Mouse (Mus musculus): ENCODE results near the gene Slc5a6. TPM values are rescaled to one million over a fixed set of nuclear protein-coding genes. Genes with fewer than 3 reads are reported as not detected.
A peak's percentile ranks its signal among the peaks of the same experiment; 100 is the strongest.

Gene Slc5a6
- polyA plus RNA-seq, 1 experiment = 81.5 TPM

DNA sequence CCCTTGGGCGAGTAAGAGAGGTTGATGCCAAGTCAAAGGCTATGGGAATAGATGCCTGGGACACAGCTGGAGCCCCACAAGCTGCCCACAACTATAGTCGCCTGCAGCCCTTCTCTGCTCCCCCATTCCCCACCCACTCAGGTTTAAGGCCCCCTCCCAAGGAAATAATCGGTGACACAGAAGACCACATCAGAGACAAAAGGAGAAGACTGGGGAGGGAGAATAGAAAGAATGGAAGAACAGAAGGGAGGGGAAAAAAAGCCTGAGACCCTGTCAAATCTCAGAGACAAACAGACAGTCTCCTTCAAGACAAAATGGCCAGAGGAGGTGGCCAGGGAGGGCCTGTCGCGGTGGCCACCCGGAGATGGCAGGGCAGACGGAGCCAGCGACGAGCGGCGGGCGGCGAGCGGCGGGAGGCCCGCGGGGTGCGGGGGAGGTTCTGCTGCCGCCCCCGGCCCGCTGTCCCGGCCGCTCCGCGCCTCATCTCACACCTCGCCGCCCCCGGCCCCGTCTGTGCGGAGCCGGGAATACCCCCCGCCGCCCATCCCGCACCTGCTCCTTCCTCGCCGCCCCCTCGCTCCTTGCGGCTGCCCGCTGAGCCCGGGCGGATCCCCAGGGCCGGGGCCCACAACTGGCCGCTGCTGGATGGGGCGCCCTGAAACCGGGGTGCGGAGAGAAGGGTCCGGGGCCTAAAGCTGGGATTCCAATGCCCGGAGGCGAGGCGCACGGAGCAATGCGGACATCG, 43.7 kb upstream of the Slc5a6 start:
- no peak for DNase-seq
- TF ChIP-seq CTCF (conservative IDR thresholded peaks at IDR 0.05; ENCODE audit: insufficient read depth, insufficient read length, low read depth, low read length) = no peak
- no peak for TF ChIP-seq POLR2A (IDR thresholded peaks at IDR 0.05; ENCODE audit: low read depth, low read length)
- 10% methylated on average over 39 of the region's 53 CpGs for whole genome bisulfite sequencing
- H3K4me1 ChIP-seq (ENCODE audit: control insufficient read depth, insufficient read depth, low read length) = peaks cover 12% of the 10 kb centered on the region; the same call in 1 of the 2 replicates
- no peak overlapping the region for H3K4me3 ChIP-seq (ENCODE audit: insufficient read depth, low read depth, low read length)
- H3K27ac ChIP-seq (ENCODE audit: insufficient read depth, low read depth, low read length) = no peak overlapping the region
- H3K36me3 ChIP-seq (ENCODE audit: control insufficient read depth, insufficient read depth, low read length) = no peaks in the 10 kb centered on the region
- peaks cover 14% of the 10 kb centered on the region for H3K27me3 ChIP-seq (replicated peaks; ENCODE audit: control insufficient read depth, insufficient read depth, low read length)

DNA sequence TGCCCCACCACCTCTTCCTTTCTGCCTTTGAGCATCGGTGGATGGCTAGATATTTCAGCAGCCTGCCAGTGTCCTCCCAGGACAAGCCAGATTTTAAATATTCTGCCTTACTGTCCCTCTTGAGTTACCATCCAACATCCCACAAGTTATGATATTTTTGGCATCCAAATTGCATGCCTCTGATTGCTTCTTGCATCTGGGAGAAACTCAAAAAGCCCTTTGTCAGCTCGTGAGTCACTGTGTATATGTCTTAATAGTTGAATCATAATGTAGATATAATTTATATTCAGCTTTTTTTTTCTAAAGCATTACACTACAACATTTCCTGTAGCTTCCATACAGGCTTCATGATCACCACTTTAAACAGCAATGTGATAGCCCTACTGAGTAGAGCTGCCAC, 38.4 kb upstream of the Slc5a6 start:
- H3K27me3 ChIP-seq (replicated peaks; ENCODE audit: control insufficient read depth, insufficient read depth, low read length) = no peaks in the 10 kb centered on the region
- H3K4me1 ChIP-seq (ENCODE audit: control insufficient read depth, insufficient read depth, low read length) = no peaks in the 10 kb centered on the region
- 75% methylated on average over 2 of the region's 2 CpGs for WGBS
- DNase-seq = no peak
- no peaks in the 10 kb centered on the region for H3K36me3 ChIP-seq (ENCODE audit: control insufficient read depth, insufficient read depth, low read length)
- H3K27ac ChIP-seq (ENCODE audit: insufficient read depth, low read depth, low read length) = no peak overlapping the region
- no peak for TF ChIP-seq POLR2A (IDR thresholded peaks at IDR 0.05; ENCODE audit: low read depth, low read length)
- no peak for TF ChIP-seq CTCF (conservative IDR thresholded peaks at IDR 0.05; ENCODE audit: insufficient read depth, insufficient read length, low read depth, low read length)
- no peak overlapping the region for H3K4me3 ChIP-seq (ENCODE audit: insufficient read depth, low read depth, low read length)

DNA sequence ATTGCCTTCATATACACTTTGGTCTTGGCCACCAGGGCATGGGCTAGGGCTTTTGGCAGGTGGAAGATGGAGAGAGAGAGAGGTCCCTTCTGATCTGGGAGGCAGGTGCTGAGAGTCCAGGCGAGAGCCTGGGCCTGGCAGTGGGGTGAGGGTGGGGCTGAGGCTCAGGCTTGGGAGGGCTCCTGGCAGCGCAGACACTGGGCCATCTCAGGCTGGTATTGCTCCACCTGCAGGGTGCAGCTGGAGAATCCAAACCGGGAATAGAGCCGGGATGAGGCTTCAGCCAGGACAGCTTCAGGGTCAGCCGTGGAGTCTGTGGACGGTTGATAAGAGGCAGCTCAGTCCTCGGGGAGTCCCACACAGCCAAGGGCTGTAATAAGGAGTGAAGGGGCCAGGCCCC, 37.9 kb upstream of the Slc5a6 start:
- H3K27me3 ChIP-seq (replicated peaks; ENCODE audit: control insufficient read depth, insufficient read depth, low read length) = no peaks in the 10 kb centered on the region
- H3K36me3 ChIP-seq (ENCODE audit: control insufficient read depth, insufficient read depth, low read length) = no peaks in the 10 kb centered on the region
- 54% methylated on average over 7 of the region's 7 CpGs for WGBS

DNA sequence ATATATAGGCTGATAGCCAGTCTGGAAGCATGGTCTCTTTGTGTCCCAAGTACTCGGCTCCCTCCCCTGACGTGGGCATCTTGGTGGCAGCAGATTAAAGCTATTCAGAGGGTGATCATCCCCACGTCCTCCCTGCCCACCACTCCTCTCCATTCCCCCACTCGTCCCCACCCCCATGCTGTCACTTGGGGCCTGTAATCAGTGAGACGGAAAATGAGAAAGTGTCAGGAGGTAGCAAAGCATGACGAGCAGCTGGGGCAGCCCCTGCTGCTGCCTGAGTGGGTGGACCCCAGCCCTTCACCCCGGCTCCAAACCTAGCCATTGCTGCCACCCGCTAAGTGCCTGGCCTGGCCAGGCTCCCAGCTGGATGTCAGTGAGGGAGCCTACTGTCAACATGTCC, 35.2 kb upstream of the Slc5a6 start:
- 22% methylated on average over 8 of the region's 8 CpGs for WGBS
- H3K27ac ChIP-seq (ENCODE audit: insufficient read depth, low read depth, low read length) = no peak overlapping the region
- no peaks in the 10 kb centered on the region for H3K27me3 ChIP-seq (replicated peaks; ENCODE audit: control insufficient read depth, insufficient read depth, low read length)
- no peak overlapping the region for H3K4me3 ChIP-seq (ENCODE audit: insufficient read depth, low read depth, low read length)
- H3K36me3 ChIP-seq (ENCODE audit: control insufficient read depth, insufficient read depth, low read length) = no peaks in the 10 kb centered on the region
- no peaks in the 10 kb centered on the region for H3K4me1 ChIP-seq (ENCODE audit: control insufficient read depth, insufficient read depth, low read length)
- TF ChIP-seq POLR2A (IDR thresholded peaks at IDR 0.05; ENCODE audit: low read depth, low read length) (no peak), CTCF (conservative IDR thresholded peaks at IDR 0.05; ENCODE audit: insufficient read depth, insufficient read length, low read depth, low read length) (no peak)
- no peak for DNase-seq

More for the DNA sequence above, 37.9 kb upstream of the Slc5a6 start:
- DNase-seq = no peak
- H3K4me1 ChIP-seq (ENCODE audit: control insufficient read depth, insufficient read depth, low read length) = no peaks in the 10 kb centered on the region
- no peak overlapping the region for H3K4me3 ChIP-seq (ENCODE audit: insufficient read depth, low read depth, low read length)
- TF ChIP-seq CTCF (conservative IDR thresholded peaks at IDR 0.05; ENCODE audit: insufficient read depth, insufficient read length, low read depth, low read length) (no peak), POLR2A (IDR thresholded peaks at IDR 0.05; ENCODE audit: low read depth, low read length) (no peak)
- no peak overlapping the region for H3K27ac ChIP-seq (ENCODE audit: insufficient read depth, low read depth, low read length)

DNA sequence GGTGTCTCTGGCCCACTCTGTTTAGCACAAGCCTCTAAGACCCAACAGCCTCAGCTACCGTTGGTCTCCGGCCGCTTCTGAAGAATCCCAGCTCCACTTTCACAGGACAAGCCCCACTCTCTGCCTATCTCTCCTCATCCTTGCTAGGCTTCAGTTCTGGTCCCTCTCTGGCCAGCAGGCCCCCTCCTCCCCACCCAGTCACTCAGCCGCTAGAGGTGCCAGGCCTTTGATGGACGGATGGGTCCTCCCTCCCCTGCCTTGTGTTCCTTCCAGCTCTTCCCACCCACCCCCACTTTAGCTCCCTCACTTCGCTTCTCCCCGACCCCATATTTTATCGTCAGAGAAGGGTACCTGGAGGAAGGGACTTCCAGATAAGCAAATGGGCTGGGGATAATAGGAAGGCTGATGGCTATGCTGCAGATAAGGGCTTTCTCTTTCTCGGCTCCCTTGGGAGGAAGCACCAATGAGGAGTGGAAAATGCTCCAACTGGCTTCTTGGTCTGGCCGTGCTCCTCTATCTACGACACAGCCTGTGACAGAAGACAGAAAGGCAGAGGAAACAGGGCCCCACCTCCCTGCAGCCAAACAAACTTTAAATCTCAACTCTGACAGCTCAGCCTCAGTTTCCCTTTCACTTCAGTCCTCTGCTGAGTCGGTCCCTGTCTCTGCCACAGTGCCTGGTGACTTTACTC, 34.4 kb upstream of the Slc5a6 start:
- TF ChIP-seq POLR2A (IDR thresholded peaks at IDR 0.05; ENCODE audit: low read depth, low read length) (no peak), CTCF (conservative IDR thresholded peaks at IDR 0.05; ENCODE audit: insufficient read depth, insufficient read length, low read depth, low read length) (no peak)
- no peaks in the 10 kb centered on the region for H3K27me3 ChIP-seq (replicated peaks; ENCODE audit: control insufficient read depth, insufficient read depth, low read length)
- no peak overlapping the region for H3K27ac ChIP-seq (ENCODE audit: insufficient read depth, low read depth, low read length)
- no peak overlapping the region for H3K4me3 ChIP-seq (ENCODE audit: insufficient read depth, low read depth, low read length)
- no peaks in the 10 kb centered on the region for H3K4me1 ChIP-seq (ENCODE audit: control insufficient read depth, insufficient read depth, low read length)
- DNase-seq = peak; percentile 71
- no peaks in the 10 kb centered on the region for H3K36me3 ChIP-seq (ENCODE audit: control insufficient read depth, insufficient read depth, low read length)
- WGBS = 24% methylated on average over 12 of the region's 12 CpGs

DNA sequence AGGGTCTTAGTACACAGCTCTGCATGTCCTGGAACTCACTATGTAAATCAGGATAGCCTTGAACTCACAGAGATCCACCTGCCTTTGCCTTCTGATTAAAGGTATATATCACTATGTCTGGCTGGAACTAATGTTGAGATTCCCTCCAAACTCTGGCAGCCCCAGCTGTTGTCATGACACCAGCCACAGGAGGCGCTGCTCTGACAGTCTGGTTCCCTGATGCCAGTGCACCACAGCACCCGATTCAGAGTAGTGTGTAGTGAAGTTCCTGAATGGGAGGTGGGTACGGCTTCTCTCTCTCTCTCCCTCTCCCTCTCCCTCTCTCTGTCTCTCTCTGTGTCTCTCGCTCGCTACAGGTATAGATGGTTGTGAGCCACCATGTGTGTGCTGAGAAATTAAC, 33.6 kb upstream of the Slc5a6 start:
- WGBS = 18% methylated on average over 5 of the region's 5 CpGs
- H3K4me3 ChIP-seq (ENCODE audit: insufficient read depth, low read depth, low read length) = no peak overlapping the region
- H3K36me3 ChIP-seq (ENCODE audit: control insufficient read depth, insufficient read depth, low read length) = no peaks in the 10 kb centered on the region
- no peaks in the 10 kb centered on the region for H3K4me1 ChIP-seq (ENCODE audit: control insufficient read depth, insufficient read depth, low read length)
- H3K27me3 ChIP-seq (replicated peaks; ENCODE audit: control insufficient read depth, insufficient read depth, low read length) = no peaks in the 10 kb centered on the region
- TF ChIP-seq CTCF (conservative IDR thresholded peaks at IDR 0.05; ENCODE audit: insufficient read depth, insufficient read length, low read depth, low read length) (peak; percentile 74), POLR2A (IDR thresholded peaks at IDR 0.05; ENCODE audit: low read depth, low read length) (no peak)
- peak; percentile 64 for DNase-seq
- no peak overlapping the region for H3K27ac ChIP-seq (ENCODE audit: insufficient read depth, low read depth, low read length)

DNA sequence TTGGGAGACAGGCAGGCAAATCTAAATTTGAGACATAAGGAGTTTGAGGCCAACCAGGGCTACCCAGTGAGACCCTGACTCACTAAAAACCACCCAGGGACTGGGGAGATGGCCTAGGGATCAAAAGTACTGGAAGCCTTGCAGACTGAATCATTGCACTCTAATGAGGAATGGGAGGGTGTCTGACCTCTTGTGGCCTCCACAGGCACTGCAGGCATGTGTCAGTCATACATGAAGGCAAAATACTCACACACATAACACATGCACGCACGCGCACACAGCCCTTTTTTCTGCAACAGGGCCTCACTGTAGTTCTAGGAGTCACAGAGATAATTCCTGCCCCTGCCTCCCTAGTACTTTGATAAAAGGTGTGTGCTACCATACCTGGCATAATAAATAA, 32.7 kb upstream of the Slc5a6 start:
- Histone ChIP-seq H3K36me3 (ENCODE audit: control insufficient read depth, insufficient read depth, low read length) (no peaks in the 10 kb centered on the region), H3K27me3 (replicated peaks; ENCODE audit: control insufficient read depth, insufficient read depth, low read length) (no peaks in the 10 kb centered on the region)
- peak; percentile 47 for DNase-seq

More for the DNA sequence above, 32.7 kb upstream of the Slc5a6 start:
- peak; percentile 77 for TF ChIP-seq CTCF (conservative IDR thresholded peaks at IDR 0.05; ENCODE audit: insufficient read depth, insufficient read length, low read depth, low read length)
- no peak for TF ChIP-seq POLR2A (IDR thresholded peaks at IDR 0.05; ENCODE audit: low read depth, low read length)
- WGBS = 90% methylated on average over 3 of the region's 3 CpGs
- no peaks in the 10 kb centered on the region for H3K4me1 ChIP-seq (ENCODE audit: control insufficient read depth, insufficient read depth, low read length)
- no peak overlapping the region for H3K4me3 ChIP-seq (ENCODE audit: insufficient read depth, low read depth, low read length)
- no peak overlapping the region for H3K27ac ChIP-seq (ENCODE audit: insufficient read depth, low read depth, low read length)

Measured in kidney, adult 2 months (tissue).